Mouse (Mus musculus) limb, embryonic 14.5 days (tissue): ENCODE results near the gene Rabep1. TPM values are rescaled to one million over a fixed set of nuclear protein-coding genes. Genes with fewer than 3 reads are reported as not detected.

Experiments
- ATAC-seq: fragments of 200-750 bp; cut with Nextera tagmentation; 2 replicates; pipeline ENCODE4 v1.8.0; 2017; ENCODE audit warnings: low read depth, moderate number of reproducible peaks, moderate TSS enrichment; ENCODE audit not compliant: low FRiP score
- DNase-seq: peaks from one replicate; pipeline ENCODE4 v3.0.0-alpha.2; 2015; ENCODE audit warnings: low spot score
- H3K27ac ChIP-seq: fragments of 300-500 bp; sonication (generic); replicated peaks from 2 replicates; pipeline ENCODE4 v1.5.1; 2014; ENCODE audit warnings: low read depth, mild to moderate bottlenecking, low read length, moderate library complexity, mixed read lengths
- H3K27me3 ChIP-seq: fragments of 300-500 bp; sonication (generic); 2 replicates; pipeline ENCODE4 v1.6.1; 2014; ENCODE audit warnings: low read length, mixed read lengths; ENCODE audit not compliant: control insufficient read depth, insufficient read depth
- H3K36me3 ChIP-seq: fragments of 300-500 bp; sonication (generic); 2 replicates; pipeline ENCODE4 v1.6.1; 2014; ENCODE audit warnings: mild to moderate bottlenecking, low read length, moderate library complexity, mixed read lengths; ENCODE audit not compliant: control insufficient read depth, insufficient read depth
- H3K4me1 ChIP-seq: fragments of 300-500 bp; sonication (generic); 2 replicates; pipeline ENCODE4 v1.6.1; 2014; ENCODE audit warnings: antibody characterized with exemption, low read length, mixed read lengths; ENCODE audit not compliant: control insufficient read depth, insufficient read depth
- H3K4me2 ChIP-seq: fragments of 300-500 bp; sonication (generic); replicated peaks from 2 replicates; pipeline ENCODE4 v1.6.1; 2014; ENCODE audit warnings: low read depth, mild to moderate bottlenecking, low read length, moderate library complexity; ENCODE audit not compliant: severe bottlenecking
- H3K4me3 ChIP-seq: fragments of 300-500 bp; sonication (generic); replicated peaks from 2 replicates; pipeline ENCODE4 v1.5.1; 2014; ENCODE audit warnings: low read length
- H3K9ac ChIP-seq: fragments of 300-500 bp; sonication (generic); 2 replicates; pipeline ENCODE4 v1.6.1; 2014; ENCODE audit warnings: mild to moderate bottlenecking, low read depth, low read length, moderate library complexity; ENCODE audit not compliant: severe bottlenecking
- H3K9me3 ChIP-seq: fragments of 300-500 bp; sonication (generic); 2 replicates; pipeline ENCODE4 v1.6.1; 2016; ENCODE audit warnings: low read length; ENCODE audit not compliant: control insufficient read depth
- POLR2A ChIP-seq: fragments of 200-500 bp; IDR thresholded peaks from 2 replicates; pipeline ENCODE4 v1.8.0; 2012; ENCODE audit warnings: inconsistent platforms, mild to moderate bottlenecking, moderate library complexity, borderline replicate concordance; ENCODE audit not compliant: insufficient read depth, insufficient read length; ENCODE audit errors: extremely low read depth
- WGBS: fragments of 180-500 bp; shearing (Covaris S2); extraction: QIAGEN DNeasy Blood & Tissue Kit; methylation state at CpG from one replicate; pipeline ENCODE4 v1.1.7; 2014; 5-methylcytosine and 5-hydroxymethylcytosine counted together
- polyA plus RNA-seq, 2 experiments: library from polyadenylated mRNA; depleted of rRNA in 1 of 2; stranded (reverse) in 1 of 2; unstranded in 1 of 2; fragments of >200 nt; fragmentation: Nextera tagmentation in 1 of 2; extraction: Ambion mirVana in 1 of 2; gene quantifications; 2 replicates each; pipeline versions ENCODE4 v1.2.1 to v1.2.3; 2012 to 2014

Rabep1 gene
- polyA plus RNA-seq, 2 experiments: 11.0 to 29.5 TPM

DNA sequence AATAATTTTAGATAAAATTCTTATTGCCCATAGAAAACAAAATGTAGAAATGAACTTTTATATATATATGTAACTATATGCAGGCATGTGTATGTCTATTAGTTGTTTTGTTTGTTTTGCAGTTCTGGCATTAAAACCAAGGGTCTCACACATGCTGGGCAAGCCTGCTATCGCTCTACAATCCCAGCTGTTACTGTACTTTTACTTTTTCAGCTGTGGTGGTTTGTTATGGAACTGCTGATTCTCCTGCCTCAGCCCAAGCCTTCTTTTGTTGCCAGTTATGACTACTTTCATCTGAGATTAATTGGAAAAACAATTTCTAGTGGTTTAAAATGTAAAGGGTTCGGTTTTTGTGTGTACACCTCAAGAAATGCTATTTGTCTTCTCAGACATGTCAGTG, 20.6 kb downstream of the Rabep1 start:
- Histone ChIP-seq H3K27ac (no peak overlapping the region), H3K36me3 (peaks cover 3% of the 10 kb centered on the region; the same call in 1 of the 2 replicates), H3K4me3 (no peak overlapping the region), H3K9me3 (no peaks in the 10 kb centered on the region), H3K9ac (no peak overlapping the region), H3K4me1 (no peaks in the 10 kb centered on the region), H3K4me2 (no peak overlapping the region), H3K27me3 (no peaks in the 10 kb centered on the region)
- no peak for DNase-seq
- no peak for ATAC-seq
- TF ChIP-seq POLR2A: no peak
- 88% methylated on average over 2 of the region's 2 CpGs for WGBS

DNA sequence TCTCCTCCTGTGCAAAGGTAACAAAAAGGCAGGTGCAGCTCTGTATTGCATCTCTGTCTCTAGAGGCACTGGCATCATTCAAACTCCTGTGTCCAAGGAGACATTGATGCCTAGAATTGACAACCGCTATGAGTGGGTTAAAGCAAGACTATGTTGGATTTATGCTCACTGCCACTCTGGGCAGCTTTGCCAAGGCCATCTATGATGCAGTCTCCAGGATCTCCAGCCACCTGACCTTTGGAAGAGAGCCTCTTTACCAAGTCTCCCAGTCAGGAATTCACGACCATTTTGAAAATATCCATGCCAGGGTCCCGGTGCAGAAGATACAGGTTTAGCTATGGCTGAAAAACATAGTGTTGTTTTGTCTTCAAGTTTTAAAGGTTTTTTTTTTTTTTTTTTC, 24.7 kb downstream of the Rabep1 start:
- H3K9ac ChIP-seq: no peak overlapping the region
- ATAC-seq: no peak

GRCm38 (mm10) chr11:70869811-70870210, 25.2 kb downstream of the Rabep1 start:
- H3K9ac ChIP-seq: no peak overlapping the region

More for the DNA sequence above, 24.7 kb downstream of the Rabep1 start:
- DNase-seq: no peak
- Histone ChIP-seq H3K36me3 (no peaks in the 10 kb centered on the region), H3K9me3 (no peaks in the 10 kb centered on the region), H3K4me3 (no peak overlapping the region), H3K4me2 (no peak overlapping the region), H3K27ac (no peak overlapping the region), H3K4me1 (peaks cover 5% of the 10 kb centered on the region; the same call in 1 of the 2 replicates), H3K27me3 (no peaks in the 10 kb centered on the region)
- 88% methylated on average over 3 of the region's 3 CpGs for WGBS
- no peak for TF ChIP-seq POLR2A

DNA sequence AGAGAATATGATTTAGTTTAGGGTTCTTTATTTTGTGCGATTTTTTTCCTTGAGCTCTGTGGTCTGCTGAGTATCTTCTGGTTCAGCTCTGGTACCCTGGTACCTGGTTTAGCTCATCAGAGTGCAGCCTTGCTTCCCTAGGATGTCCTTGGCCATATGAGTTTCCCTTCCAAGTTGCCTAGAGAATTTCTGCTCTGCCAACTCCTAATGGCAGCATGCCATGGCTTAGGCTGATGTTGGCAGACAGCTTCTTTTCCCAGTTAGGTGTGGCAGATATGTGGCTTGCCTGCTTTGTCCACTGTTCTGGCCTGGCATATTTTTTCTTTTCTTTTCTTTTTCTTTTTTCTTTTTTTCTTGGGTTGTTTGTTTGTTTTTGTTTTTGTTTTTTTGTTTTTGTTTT, 25.8 kb downstream of the Rabep1 start:
- H3K27ac ChIP-seq: no peak overlapping the region
- H3K4me1 ChIP-seq: peaks cover 5% of the 10 kb centered on the region; the same call in 1 of the 2 replicates
- H3K9me3 ChIP-seq: no peaks in the 10 kb centered on the region
- no peaks in the 10 kb centered on the region for H3K36me3 ChIP-seq
- no peaks in the 10 kb centered on the region for H3K27me3 ChIP-seq
- WGBS: 93% methylated on average over 1 of the region's 1 CpGs
- no peak overlapping the region for H3K4me2 ChIP-seq
- no peak overlapping the region for H3K4me3 ChIP-seq
- H3K9ac ChIP-seq: no peak overlapping the region
- peak; percentile 45 for DNase-seq
- no peak for TF ChIP-seq POLR2A
- ATAC-seq: no peak

More at GRCm38 (mm10) chr11:70869811-70870210, 25.2 kb downstream of the Rabep1 start:
- H3K27ac ChIP-seq: no peak overlapping the region
- peaks cover 5% of the 10 kb centered on the region; the same call in 1 of the 2 replicates for H3K4me1 ChIP-seq
- H3K27me3 ChIP-seq: no peaks in the 10 kb centered on the region
- no peaks in the 10 kb centered on the region for H3K9me3 ChIP-seq
- H3K4me2 ChIP-seq: no peak overlapping the region
- no peaks in the 10 kb centered on the region for H3K36me3 ChIP-seq
- no peak for TF ChIP-seq POLR2A
- ATAC-seq (no peak), DNase-seq (no peak)
- H3K4me3 ChIP-seq: no peak overlapping the region
- WGBS: 79% methylated on average over 2 of the region's 2 CpGs

DNA sequence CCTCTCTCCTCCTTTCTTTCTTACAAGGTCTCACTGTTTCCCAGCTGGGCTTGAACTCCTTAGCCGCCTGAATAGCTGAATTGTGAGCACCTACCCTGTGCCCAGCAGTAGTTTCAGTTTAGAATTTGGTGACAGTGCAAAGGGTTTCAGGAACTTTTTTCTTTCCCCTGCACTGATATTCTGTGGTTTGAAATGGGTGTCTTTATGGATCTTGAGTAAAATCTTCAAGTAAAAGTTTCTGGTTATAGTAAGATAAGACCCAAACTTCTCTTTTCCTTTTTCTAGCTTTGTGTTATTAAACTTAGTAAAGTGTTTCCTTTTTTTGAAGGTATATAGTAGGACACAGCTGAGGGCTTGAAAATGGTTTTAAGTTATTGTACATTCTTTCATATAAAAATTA, 26.5 kb downstream of the Rabep1 start:
- Histone ChIP-seq H3K27me3 (no peaks in the 10 kb centered on the region), H3K9ac (no peak overlapping the region), H3K36me3 (no peaks in the 10 kb centered on the region), H3K4me3 (no peak overlapping the region), H3K4me1 (peaks cover 5% of the 10 kb centered on the region; the same call in 1 of the 2 replicates), H3K4me2 (no peak overlapping the region), H3K27ac (no peak overlapping the region), H3K9me3 (no peaks in the 10 kb centered on the region)
- DNase-seq: no peak
- 81% methylated on average over 1 of the region's 1 CpGs for WGBS
- ATAC-seq: no peak
- no peak for TF ChIP-seq POLR2A
